Mouse (Mus musculus): Measurements from ENCODE around the gene Dnm3. TPM values are rescaled to one million over a fixed set of nuclear protein-coding genes. Genes with fewer than 3 reads are reported as not detected.

Dnm3 gene
- polyA plus RNA-seq, 1 experiment = 0.09 TPM

DNA sequence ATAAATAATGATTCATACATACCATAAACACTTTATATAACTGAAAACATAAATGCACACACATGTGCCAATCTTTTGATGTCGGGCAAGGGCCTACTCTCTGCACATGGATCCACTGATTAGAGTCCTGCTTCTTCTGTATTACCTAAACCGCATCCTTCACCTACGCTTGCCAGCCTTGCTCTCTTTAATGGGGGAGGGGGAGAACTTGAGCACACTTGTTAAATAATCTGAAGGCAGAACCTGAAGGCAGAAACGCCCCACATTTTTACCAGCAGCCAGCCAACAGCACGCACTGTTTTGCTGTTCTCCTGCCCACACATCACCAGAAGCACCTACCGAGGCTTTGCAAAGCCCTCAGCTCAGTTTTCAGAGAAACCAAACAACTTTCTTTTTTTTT, 172.6 kb downstream of the Dnm3 start:
- TF ChIP-seq GATA1 (IDR thresholded peaks at IDR 0.05; ENCODE audit: low read length) = no peak

DNA sequence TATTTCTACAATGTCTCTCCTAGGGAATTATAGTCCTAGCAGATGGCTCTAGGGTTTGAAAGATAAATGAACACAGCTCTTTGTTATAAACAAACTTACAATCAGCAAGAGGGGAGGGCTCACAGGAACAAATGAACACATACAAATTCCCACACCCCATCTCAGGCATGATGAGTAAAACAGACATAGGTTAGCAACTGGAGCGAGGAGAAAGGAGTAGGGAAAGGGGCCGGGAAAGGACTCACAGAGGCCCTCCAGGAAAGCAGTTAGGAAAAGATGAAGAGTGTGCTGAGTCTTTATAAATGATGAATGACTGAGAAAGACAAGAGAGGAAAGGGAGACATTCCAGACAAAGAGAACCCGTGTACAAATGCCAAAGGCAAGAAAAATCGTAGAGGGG, 175.4 kb downstream of the Dnm3 start:
- no peak for TF ChIP-seq GATA1 (IDR thresholded peaks at IDR 0.05; ENCODE audit: low read length)

DNA sequence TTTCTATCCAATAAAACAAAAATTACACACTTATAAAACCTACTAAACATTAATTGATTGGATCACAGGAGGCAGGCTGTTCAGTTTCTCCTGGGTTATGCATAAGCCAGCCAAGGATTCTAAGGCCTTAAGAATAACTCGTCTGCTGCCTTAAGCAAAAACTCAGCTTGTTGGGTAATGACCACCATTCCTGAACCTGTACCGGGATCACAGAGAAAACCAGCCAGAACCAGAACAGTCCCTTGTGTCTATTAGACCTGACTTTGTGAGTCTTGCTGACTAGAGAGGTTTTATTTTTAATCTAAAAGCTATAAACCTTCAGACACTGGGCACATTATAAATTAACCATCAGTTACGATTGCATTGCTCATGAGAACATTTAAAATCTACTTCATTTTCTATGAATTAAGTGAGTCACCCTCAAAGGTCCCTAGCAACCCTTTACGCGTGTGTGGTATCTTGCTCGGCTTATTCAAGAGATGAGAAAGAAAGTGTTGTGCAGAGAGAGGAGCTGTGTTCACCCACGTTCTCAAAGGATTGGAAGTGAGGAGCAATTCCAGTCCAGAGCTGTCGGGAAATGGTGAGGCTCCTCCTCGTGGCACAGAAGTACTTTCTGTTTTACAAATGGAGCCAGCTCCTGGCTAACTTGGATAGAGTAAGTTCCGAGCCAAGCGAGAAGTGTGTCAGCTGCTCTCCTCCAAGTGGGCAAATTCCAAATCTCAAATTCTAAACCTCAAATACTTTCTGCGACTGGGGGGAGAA, 178.1 kb downstream of the Dnm3 start:
- no peak for TF ChIP-seq GATA1 (IDR thresholded peaks at IDR 0.05; ENCODE audit: low read length)

DNA sequence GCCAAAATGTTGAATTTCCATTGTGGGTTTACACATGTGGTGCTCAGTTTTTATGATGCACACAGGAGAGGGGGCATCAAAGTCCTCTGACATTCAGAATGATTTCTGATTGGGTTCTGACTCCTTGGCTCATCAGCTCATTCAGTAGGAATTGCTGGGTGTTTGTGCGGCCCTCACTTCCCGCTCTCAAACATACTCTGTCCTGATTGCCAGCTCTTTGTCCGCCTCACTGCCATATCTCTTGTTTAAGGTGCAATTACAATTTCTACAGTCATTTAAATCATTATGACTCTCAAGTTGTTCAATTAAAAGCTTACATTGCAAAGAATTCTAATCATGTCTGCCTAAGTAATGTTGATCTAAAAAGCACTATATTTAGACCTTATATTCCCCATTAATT, 179.3 kb downstream of the Dnm3 start:
- no peak for TF ChIP-seq GATA1 (IDR thresholded peaks at IDR 0.05; ENCODE audit: low read length)

DNA sequence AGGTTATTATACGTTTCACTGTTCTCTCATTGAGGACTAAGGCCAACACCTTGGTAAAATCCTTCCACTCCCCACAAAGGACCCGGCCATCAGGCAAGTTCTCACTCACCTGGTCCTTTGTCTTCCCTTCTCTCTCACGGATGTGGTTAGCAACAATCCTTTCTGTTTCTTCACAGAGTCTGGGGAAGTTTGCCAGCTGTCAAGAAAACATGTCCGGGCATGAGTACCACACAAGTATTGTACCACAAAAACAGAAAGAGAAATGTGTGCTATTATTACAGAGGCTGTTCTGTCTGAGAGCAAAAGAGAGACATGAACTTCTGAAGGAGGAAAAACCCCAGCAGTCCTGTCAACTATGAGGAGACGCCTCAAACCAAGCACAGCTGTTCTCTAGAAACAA, 182.4 kb downstream of the Dnm3 start:
- TF ChIP-seq GATA1 (IDR thresholded peaks at IDR 0.05; ENCODE audit: low read length) = no peak

DNA sequence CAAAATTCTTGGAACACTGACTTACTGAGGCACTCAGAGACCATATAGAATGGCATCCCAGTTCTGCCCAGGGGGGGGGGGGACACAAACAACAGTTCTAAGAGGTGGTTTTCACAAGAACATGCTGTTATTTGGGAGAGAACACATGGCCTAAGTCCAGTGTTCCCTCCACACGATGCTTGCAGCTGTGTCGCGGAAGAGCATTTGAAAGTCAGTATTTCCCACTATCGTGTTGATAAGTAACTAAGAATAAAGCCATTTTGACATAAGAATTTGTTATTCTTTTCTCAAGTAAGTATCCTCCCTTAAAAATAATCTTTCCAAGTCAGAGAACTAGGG, 183.3 kb downstream of the Dnm3 start:
- no peak for TF ChIP-seq GATA1 (IDR thresholded peaks at IDR 0.05; ENCODE audit: low read length)

DNA sequence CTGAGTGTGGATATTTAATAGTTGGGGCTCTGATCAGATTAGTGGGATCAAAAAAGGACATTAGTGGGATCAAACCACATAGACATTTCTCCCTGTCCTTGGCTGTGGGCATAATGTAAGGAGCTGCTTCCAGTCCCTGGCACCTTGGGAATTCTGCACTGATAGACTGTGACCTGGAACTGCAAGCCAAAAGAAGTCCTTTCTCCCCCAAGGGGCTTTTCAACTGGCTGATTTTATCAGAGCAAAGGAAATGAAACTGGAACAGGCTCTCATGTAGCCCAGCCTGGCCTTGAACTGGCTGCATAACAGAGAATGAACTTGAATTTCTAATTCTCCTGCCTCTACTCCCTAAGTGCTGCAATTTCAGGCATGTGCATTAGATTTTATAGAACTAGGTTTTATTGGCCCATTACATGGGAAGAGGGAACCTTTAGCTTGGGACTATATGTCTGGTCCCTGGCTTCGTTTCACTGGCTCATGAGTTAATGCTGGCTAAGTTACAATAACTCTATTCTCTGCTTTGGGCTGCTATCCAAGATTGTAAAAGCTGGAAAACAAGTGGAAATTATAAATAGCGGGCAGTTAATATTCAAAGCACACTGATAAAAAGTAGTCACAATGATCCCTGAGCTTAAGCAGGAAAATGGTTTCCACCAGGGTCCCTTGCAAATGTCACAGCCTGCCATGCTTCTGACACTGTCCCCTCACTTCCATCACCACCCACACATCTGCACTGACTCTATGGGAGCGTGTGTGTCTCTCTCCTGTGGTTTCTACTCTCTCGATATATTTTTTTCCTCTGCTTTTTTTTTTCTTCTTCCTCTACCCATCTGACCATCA, 183.9 kb downstream of the Dnm3 start:
- TF ChIP-seq GATA1 (IDR thresholded peaks at IDR 0.05; ENCODE audit: low read length) = no peak

DNA sequence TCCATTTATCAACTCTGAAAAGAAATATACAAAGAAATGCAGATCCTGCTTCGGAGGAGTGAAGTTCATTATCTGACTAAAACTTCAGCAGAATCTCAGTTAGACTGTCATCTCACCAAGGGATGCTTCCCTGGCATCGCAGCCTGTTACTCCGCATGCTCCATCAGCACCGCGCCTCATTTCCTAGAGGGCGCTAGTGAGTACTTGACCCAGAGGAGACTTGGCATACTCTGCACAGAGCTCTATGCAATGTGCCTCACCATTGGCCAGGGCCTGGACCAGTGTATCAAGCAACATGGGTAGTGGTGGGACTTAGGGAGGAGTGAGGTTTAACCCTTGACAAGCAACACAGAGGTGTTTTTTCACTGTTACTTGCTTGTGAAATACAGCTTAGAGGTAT, 190.9 kb downstream of the Dnm3 start:
- TF ChIP-seq GATA1 (IDR thresholded peaks at IDR 0.05; ENCODE audit: low read length) = no peak

DNA sequence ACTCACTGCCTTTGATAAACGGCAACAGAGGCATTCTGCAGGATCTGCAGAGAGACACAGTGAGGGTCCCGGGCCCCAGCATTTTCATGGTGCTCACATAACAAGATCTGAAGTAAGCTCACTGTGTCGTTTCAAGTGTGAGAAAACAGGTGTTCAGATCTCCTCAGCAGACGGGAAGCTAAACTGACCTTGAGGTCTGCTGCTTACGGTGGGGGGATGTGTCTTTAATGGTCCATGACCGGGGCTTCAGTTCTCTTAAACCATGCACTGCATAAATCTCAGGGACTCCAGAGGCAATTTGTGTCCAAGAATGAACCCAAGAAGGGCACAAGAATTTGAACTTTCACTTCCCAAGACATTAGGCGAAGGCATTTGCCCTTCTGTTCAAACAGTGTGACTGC, 195.9 kb downstream of the Dnm3 start:
- TF ChIP-seq GATA1 (IDR thresholded peaks at IDR 0.05; ENCODE audit: low read length) = no peak

DNA sequence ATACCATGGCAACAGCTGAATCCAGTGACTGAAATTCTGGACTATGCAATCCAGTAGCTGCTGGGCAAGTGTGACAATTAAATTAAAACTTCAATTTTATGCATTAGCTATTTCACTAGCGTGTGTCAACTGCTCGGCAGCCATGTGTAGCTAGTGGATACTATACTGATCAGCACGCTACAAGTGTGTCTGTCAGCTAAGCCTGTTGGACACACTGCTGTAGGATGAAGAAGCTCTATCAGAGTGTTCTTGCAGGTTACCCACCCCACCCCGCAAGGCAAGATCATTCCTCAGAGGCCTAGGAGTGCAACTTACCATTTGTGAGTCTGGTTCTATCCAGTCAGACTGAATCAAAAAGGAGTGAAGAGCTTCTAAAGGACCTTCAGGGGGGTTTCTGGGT, 197.8 kb downstream of the Dnm3 start:
- TF ChIP-seq GATA1 (IDR thresholded peaks at IDR 0.05; ENCODE audit: low read length) = no peak

DNA sequence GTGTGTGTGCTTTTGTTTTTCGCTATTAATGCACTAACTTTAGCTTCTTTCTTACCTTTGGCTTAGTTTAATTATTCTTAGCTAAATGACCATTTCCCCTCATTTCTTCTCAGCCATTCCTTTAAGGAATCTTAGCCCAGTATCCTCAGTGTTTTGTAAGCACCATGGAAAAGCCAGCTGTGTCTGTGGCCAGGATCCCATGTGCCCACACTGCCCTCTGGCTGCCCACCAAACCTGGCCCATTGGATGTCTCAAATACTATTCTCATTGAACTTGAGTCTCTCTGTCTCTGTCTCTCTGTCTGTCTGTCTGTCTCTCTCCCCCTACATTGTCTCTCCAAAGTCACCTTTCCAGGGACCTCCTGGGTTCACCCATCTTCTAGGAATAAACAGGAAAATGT, 201.8 kb downstream of the Dnm3 start:
- no peak for TF ChIP-seq GATA1 (IDR thresholded peaks at IDR 0.05; ENCODE audit: low read length)

DNA sequence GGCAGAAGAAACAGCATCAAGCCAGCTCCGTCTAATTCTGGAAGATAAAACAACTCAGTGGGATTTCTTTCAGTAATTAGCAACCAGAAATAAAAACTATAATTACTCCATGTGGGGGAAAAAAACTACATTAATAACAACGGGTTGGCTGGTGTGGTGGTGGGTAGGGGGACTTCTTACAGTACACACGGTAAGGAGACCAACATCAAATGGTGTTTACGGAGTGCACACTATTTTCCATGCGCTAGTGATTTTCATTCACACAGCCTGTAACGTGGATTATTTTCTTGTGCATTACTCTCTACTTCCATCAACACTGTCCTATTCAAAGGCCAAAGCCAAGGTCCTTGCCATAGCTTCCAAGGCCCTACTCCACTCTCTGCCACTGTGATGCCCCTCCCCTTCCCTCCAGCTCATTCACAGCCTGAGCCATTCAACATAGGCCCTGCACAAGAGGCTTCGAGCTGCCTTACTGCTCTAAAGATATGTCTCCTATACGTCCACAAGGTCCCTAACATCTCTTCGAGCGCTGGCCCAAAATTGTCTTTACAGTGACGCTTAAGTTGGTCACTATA, 203.1 kb downstream of the Dnm3 start:
- TF ChIP-seq GATA1 (IDR thresholded peaks at IDR 0.05; ENCODE audit: low read length) = no peak

DNA sequence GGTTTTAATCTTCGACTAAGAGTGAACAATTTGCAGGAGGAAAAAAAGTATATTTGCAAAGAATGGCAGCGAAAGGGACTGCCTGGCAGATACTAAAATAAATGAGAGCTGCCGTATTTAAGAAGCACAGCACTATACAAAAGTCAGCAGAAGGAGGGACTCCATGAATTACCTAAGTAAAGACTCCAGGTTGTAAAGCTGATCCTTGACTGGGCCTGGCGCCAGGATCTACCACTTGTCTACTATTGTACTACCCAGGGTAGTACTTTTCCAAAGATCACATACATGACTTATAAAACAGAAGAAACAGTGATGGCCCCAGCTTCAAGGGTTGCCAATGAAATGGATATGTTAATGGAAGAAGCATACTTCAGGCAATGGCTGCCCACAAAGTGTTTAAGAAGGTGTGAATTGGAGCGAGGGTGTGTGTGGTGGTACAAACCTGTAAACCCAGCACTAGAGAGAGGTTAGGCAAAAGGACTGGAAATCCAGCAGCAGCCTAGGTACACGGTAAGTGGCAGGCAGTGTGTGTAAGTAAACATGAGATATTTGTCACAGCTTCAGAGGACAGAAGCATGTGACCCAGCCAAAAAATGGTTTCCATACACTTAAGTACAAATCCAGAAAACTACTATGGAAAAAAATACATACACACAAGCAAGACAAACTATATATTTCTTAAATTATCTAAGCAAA, 220.8 kb downstream of the Dnm3 start:
- TF ChIP-seq GATA1 (IDR thresholded peaks at IDR 0.05; ENCODE audit: low read length) = no peak

DNA sequence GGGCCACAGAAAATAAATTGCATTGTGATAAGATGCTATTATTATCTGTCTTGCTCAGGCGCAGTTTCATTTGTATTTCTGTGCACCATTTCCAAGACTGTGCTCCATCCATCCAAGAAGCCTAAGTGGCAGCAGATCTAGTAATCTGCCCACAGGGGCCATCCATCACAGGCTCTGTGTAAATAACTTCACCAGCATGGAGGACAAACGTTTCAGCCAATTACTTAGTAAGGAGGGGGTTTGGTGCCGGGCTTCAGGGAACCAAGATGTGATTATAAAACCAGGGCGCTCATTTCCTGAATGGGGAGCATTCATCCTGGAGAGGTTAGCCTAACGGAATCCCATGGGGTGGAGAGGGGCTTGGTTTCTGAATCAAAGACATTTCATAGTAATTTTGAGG, 222.9 kb downstream of the Dnm3 start:
- no peak for TF ChIP-seq GATA1 (IDR thresholded peaks at IDR 0.05; ENCODE audit: low read length)

DNA sequence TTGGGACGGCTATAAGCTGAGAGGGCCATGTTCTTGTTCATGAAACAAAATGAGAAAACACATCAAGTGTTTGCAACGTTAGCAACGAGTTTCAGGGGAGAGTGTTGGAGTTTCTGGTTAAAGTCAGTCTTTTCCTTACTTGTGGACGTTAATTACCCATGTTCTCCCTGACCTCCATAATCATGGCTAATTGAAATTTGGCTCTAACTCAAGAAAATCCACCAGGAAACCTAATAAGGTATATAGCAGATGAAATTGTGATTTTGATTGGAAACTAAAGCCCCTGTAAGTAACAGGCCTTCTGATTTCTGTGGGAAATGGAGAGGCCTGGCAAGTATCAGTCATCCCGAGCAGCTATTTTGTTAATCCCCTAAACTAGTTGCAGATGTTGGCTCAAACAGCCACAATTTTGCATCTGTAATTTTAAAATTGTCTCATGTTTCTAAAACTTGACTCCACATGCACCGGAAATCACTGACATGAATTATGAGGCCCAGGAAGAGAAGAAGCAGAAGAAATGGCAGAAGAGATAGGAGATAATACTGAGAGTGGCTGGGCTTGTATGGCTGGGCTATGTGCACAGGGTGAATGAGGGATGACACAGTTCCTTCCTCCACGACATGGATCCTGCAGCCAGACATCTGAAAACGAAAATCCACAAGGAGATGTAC, 223.7 kb downstream of the Dnm3 start:
- TF ChIP-seq GATA1 (IDR thresholded peaks at IDR 0.05; ENCODE audit: low read length) = no peak

DNA sequence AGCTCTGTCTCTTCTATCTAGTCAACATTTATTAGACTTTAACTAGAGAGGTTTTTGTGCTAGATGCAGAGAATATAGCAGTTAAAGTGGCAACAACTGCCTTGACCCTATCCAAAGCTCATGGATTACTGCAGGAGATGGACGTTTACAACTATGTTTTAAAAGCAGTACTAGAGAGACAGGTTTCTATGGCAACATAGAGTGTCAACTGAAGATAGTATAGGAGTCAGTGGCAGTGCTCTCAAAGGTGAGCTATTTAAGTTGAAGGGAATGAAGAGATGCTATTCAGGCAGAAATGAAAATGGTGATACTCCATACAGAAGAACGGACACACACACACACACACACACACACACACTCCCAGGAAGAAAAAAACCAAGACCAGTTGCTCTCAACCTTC, 225.0 kb downstream of the Dnm3 start:
- TF ChIP-seq GATA1 (IDR thresholded peaks at IDR 0.05; ENCODE audit: low read length) = no peak
